Mouse (Mus musculus): Measurements from ENCODE around the gene Tpst2. TPM values are rescaled to one million over a fixed set of nuclear protein-coding genes. Genes with fewer than 3 reads are reported as not detected.

Gene Tpst2
- polyA plus RNA-seq, 1 experiment = 25.8 TPM

GRCm38 (mm10) chr5:112344092-112344960 lies 67.8 kb downstream of the Tpst2 start:
- TF ChIP-seq EP300 (IDR thresholded peaks at IDR 0.05; ENCODE audit: insufficient read depth, low read depth, low read length) (no peak), CTCF (IDR thresholded peaks at IDR 0.05; ENCODE audit: low read depth, low read length) (no peak), POLR2A (IDR thresholded peaks at IDR 0.05; ENCODE audit: insufficient read depth, low read length) (no peak)
- Histone ChIP-seq H3K4me3 (ENCODE audit: low read depth, low read length) (no peak overlapping the region), H3K4me1 (ENCODE audit: control insufficient read depth, insufficient read depth, low read length) (no peaks in the 10 kb centered on the region), H3K27me3 (ENCODE audit: control insufficient read depth, insufficient read depth, low read length, poor library complexity, severe bottlenecking) (no peaks in the 10 kb centered on the region), H3K36me3 (ENCODE audit: control insufficient read depth, insufficient read depth, low read length, poor library complexity, severe bottlenecking) (peaks cover 4% of the 10 kb centered on the region; the same call in 1 of the 2 replicates), H3K9me3 (replicated peaks; ENCODE audit: control insufficient read depth, insufficient read depth, low read length, poor library complexity, severe bottlenecking) (no peaks in the 10 kb centered on the region), H3K9ac (ENCODE audit: low read depth, poor library complexity, severe bottlenecking) (no peak overlapping the region), H3K27ac (ENCODE audit: insufficient read depth, low read length) (no peak overlapping the region)

DNA sequence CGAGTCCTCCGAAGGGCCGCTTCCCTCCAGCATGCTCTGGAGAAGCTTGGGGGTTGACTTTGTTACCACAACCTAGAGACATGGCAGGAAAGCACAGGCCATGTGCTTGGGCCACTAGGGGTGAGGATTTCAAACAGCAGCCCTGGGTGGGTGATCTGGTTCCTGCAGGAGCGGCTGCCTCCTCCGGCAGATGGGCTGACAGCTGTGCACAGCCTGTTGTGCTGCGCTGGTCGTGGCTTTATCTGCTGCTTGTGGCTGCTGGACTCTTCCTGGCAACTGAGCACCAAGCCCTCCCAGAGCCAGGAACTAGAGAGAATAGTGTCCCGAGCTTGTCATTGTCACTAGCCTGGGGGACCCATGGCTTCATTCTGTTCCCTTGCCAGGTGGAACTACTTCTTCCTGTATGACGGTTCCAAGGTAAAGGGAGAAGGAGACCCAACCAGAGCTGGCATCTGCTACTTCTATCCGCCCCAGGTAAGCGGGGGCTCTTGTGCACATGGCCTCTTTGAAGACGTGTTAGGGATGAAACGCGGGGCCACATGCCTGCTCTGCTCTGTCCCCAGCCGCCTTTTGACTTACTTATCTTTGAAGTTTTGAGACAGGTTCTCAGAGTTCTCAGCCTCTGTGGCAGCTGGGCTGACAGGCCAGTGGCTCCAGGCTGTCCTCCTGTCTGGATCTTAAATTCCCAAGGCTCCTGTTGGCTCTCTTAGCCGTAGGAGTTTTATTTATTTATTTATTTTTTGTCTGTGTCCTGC lies 69.9 kb downstream of the Tpst2 start:
- TF ChIP-seq EP300 (IDR thresholded peaks at IDR 0.05; ENCODE audit: insufficient read depth, low read depth, low read length) (no peak), CTCF (IDR thresholded peaks at IDR 0.05; ENCODE audit: low read depth, low read length) (no peak), POLR2A (IDR thresholded peaks at IDR 0.05; ENCODE audit: insufficient read depth, low read length) (no peak)
- Histone ChIP-seq H3K27ac (ENCODE audit: insufficient read depth, low read length) (no peak overlapping the region), H3K4me3 (ENCODE audit: low read depth, low read length) (no peak overlapping the region), H3K36me3 (ENCODE audit: control insufficient read depth, insufficient read depth, low read length, poor library complexity, severe bottlenecking) (no peaks in the 10 kb centered on the region), H3K9ac (ENCODE audit: low read depth, poor library complexity, severe bottlenecking) (no peak overlapping the region), H3K9me3 (replicated peaks; ENCODE audit: control insufficient read depth, insufficient read depth, low read length, poor library complexity, severe bottlenecking) (no peaks in the 10 kb centered on the region), H3K27me3 (ENCODE audit: control insufficient read depth, insufficient read depth, low read length, poor library complexity, severe bottlenecking) (no peaks in the 10 kb centered on the region), H3K4me1 (ENCODE audit: control insufficient read depth, insufficient read depth, low read length) (no peaks in the 10 kb centered on the region)

DNA sequence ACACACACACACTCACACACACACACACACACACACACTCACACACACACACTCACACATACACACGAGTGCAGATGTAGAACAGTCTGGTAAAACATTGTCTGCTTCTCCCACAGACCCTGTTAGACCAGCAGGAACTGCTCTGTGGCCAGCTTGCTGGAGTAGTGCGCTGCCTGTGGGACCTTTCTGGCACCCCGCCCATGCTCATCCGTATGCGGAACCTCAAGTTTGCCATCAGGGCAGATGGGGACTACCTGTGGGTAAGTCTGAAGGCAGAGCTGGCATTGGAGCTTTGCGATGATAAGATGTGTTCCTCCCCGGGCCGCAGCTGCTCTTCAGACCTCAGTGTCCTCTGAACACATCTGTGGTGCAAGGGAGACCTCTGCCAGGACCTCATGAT lies 72.7 kb downstream of the Tpst2 start:
- no peak for TF ChIP-seq POLR2A (IDR thresholded peaks at IDR 0.05; ENCODE audit: insufficient read depth, low read length)
- no peak for TF ChIP-seq CTCF (IDR thresholded peaks at IDR 0.05; ENCODE audit: low read depth, low read length)
- TF ChIP-seq EP300 (IDR thresholded peaks at IDR 0.05; ENCODE audit: insufficient read depth, low read depth, low read length) = no peak
- no peak overlapping the region for H3K9ac ChIP-seq (ENCODE audit: low read depth, poor library complexity, severe bottlenecking)
- H3K9me3 ChIP-seq (replicated peaks; ENCODE audit: control insufficient read depth, insufficient read depth, low read length, poor library complexity, severe bottlenecking) = no peaks in the 10 kb centered on the region
- H3K4me3 ChIP-seq (ENCODE audit: low read depth, low read length) = no peak overlapping the region
- no peaks in the 10 kb centered on the region for H3K27me3 ChIP-seq (ENCODE audit: control insufficient read depth, insufficient read depth, low read length, poor library complexity, severe bottlenecking)
- no peaks in the 10 kb centered on the region for H3K36me3 ChIP-seq (ENCODE audit: control insufficient read depth, insufficient read depth, low read length, poor library complexity, severe bottlenecking)
- no peaks in the 10 kb centered on the region for H3K4me1 ChIP-seq (ENCODE audit: control insufficient read depth, insufficient read depth, low read length)
- H3K27ac ChIP-seq (ENCODE audit: insufficient read depth, low read length) = no peak overlapping the region

DNA sequence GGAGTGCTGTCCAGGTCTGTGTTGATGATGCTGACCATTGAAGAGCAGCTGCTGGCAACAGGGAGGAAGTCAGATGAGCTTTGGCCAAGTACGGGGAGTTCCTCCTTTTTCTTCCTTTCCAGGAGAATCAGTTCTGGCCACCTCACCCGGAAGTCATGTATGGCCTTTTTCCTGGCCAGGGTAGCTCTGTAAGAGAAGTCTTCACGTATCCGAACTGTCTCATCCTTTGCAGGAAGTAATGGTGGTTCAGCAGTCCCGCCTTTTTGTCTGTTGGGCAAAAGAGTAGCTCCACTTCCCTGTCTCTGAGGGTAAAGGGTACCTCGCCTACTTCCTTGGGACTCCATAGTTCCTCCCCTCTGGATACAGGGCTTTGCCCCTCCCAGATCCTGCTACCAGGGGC lies 79.0 kb downstream of the Tpst2 start:
- H3K9me3 ChIP-seq (replicated peaks; ENCODE audit: control insufficient read depth, insufficient read depth, low read length, poor library complexity, severe bottlenecking) = no peaks in the 10 kb centered on the region
- no peaks in the 10 kb centered on the region for H3K36me3 ChIP-seq (ENCODE audit: control insufficient read depth, insufficient read depth, low read length, poor library complexity, severe bottlenecking)
- H3K4me3 ChIP-seq (ENCODE audit: low read depth, low read length) = no peak overlapping the region
- no peaks in the 10 kb centered on the region for H3K4me1 ChIP-seq (ENCODE audit: control insufficient read depth, insufficient read depth, low read length)
- no peak overlapping the region for H3K27ac ChIP-seq (ENCODE audit: insufficient read depth, low read length)
- no peaks in the 10 kb centered on the region for H3K27me3 ChIP-seq (ENCODE audit: control insufficient read depth, insufficient read depth, low read length, poor library complexity, severe bottlenecking)
- no peak overlapping the region for H3K9ac ChIP-seq (ENCODE audit: low read depth, poor library complexity, severe bottlenecking)
- no peak for TF ChIP-seq EP300 (IDR thresholded peaks at IDR 0.05; ENCODE audit: insufficient read depth, low read depth, low read length)
- TF ChIP-seq POLR2A (IDR thresholded peaks at IDR 0.05; ENCODE audit: insufficient read depth, low read length) = no peak
- no peak for TF ChIP-seq CTCF (IDR thresholded peaks at IDR 0.05; ENCODE audit: low read depth, low read length)

GRCm38 (mm10) chr5:112355910-112356309 lies 79.4 kb downstream of the Tpst2 start, which contains the start of gene Gm6583:
Gm6583 (minus strand) TSS chr5:112356033.
- Histone ChIP-seq H3K4me3 (ENCODE audit: low read depth, low read length) (no peak within 1 kb of the TSS), H3K9me3 (replicated peaks; ENCODE audit: control insufficient read depth, insufficient read depth, low read length, poor library complexity, severe bottlenecking) (no peaks in the 10 kb centered on the region), H3K27ac (ENCODE audit: insufficient read depth, low read length) (no peak within 1 kb of the TSS), H3K27me3 (ENCODE audit: control insufficient read depth, insufficient read depth, low read length, poor library complexity, severe bottlenecking) (no peaks in the 10 kb centered on the region), H3K36me3 (ENCODE audit: control insufficient read depth, insufficient read depth, low read length, poor library complexity, severe bottlenecking) (no peaks in the 10 kb centered on the region), H3K9ac (ENCODE audit: low read depth, poor library complexity, severe bottlenecking) (no peak within 1 kb of the TSS), H3K4me1 (ENCODE audit: control insufficient read depth, insufficient read depth, low read length) (no peaks in the 10 kb centered on the region)
- TF ChIP-seq POLR2A (IDR thresholded peaks at IDR 0.05; ENCODE audit: insufficient read depth, low read length) = no peak
- no peak for TF ChIP-seq EP300 (IDR thresholded peaks at IDR 0.05; ENCODE audit: insufficient read depth, low read depth, low read length)
- TF ChIP-seq CTCF (IDR thresholded peaks at IDR 0.05; ENCODE audit: low read depth, low read length) = no peak

All from ES-Bruce4 (cell line).